Mouse (Mus musculus) intestine, embryonic 15.5 days (tissue): ENCODE results near the gene Zfp467. TPM values are rescaled to one million over a fixed set of nuclear protein-coding genes. Genes with fewer than 3 reads are reported as not detected.

ENCODE experiments used
- ATAC-seq: fragments of 200-750 bp; cut with Nextera tagmentation; 2 replicates; pipeline ENCODE4 v1.8.0; 2017; ENCODE audit warnings: moderate TSS enrichment, moderate library complexity
- H3K27ac ChIP-seq: fragments of 300-500 bp; sonication (generic); 2 replicates; pipeline ENCODE4 v1.5.1; 2015; ENCODE audit warnings: mild to moderate bottlenecking, inconsistent platforms
- H3K27me3 ChIP-seq: fragments of 300-500 bp; sonication (generic); replicated peaks from 2 replicates; pipeline ENCODE4 v1.6.1; 2015; ENCODE audit warnings: inconsistent platforms
- H3K36me3 ChIP-seq: fragments of 300-500 bp; sonication (generic); 2 replicates; pipeline ENCODE4 v1.6.1; 2015; ENCODE audit warnings: inconsistent platforms
- H3K4me1 ChIP-seq: fragments of 300-500 bp; sonication (generic); replicated peaks from 2 replicates; pipeline ENCODE4 v1.6.1; 2015; ENCODE audit warnings: inconsistent platforms
- H3K4me2 ChIP-seq: fragments of 300-500 bp; sonication (generic); replicated peaks from 2 replicates; pipeline ENCODE4 v1.6.1; 2015; ENCODE audit warnings: mild to moderate bottlenecking, inconsistent platforms
- H3K4me3 ChIP-seq: fragments of 300-500 bp; sonication (generic); replicated peaks from 2 replicates; pipeline ENCODE4 v1.5.1; 2015; ENCODE audit warnings: inconsistent platforms
- H3K9ac ChIP-seq: fragments of 300-500 bp; sonication (generic); 2 replicates; pipeline ENCODE4 v1.6.1; 2015; ENCODE audit warnings: inconsistent platforms
- H3K9me3 ChIP-seq: fragments of 300-500 bp; sonication (generic); 2 replicates; pipeline ENCODE4 v1.6.1; 2016; ENCODE audit warnings: inconsistent platforms
- WGBS: fragments of 180-500 bp; shearing (Covaris S2); methylation state at CpG from one replicate; pipeline ENCODE4 v1.1.7; 2015; 5-methylcytosine and 5-hydroxymethylcytosine counted together
- polyA plus RNA-seq: library from polyadenylated mRNA; unstranded; fragments of >200 nt; fragmentation: Nextera tagmentation; extraction: Ambion mirVana; gene quantifications from 2 replicates; pipeline ENCODE4 v1.2.1, GENCODE M21; 2015

Zfp467 gene
- polyA plus RNA-seq, 1 experiment from 2014 or later: 18.4 TPM

- Histone ChIP-seq H3K4me1 (0 out of 2 replicates have a peak, but pooled peaks cover 7% of the 10 kb centered on the region), H3K27ac (no peak overlapping the region), H3K27me3 (no peaks in the 10 kb centered on the region), H3K4me3 (no peak overlapping the region), H3K36me3 (peaks cover 18% of the 10 kb centered on the region), H3K9me3 (no peaks in the 10 kb centered on the region), H3K4me2 (no peak overlapping the region), H3K9ac (no peak overlapping the region)
- WGBS: 92% methylated on average over 7 of the region's 7 CpGs
- ATAC-seq: no peak
These were observed 30.0 kb downstream of the Zfp467 start for GRCm38 (mm10) chr6:48415636-48416035.

GRCm38 (mm10) chr6:48414886-48415285 is 30.7 kb downstream of the Zfp467 start:
- 87% methylated on average over 1 of the region's 1 CpGs for WGBS
- Histone ChIP-seq H3K27me3 (no peaks in the 10 kb centered on the region), H3K9ac (no peak overlapping the region), H3K4me2 (no peak overlapping the region), H3K9me3 (no peaks in the 10 kb centered on the region), H3K4me3 (no peak overlapping the region), H3K4me1 (0 out of 2 replicates have a peak, but pooled peaks cover 7% of the 10 kb centered on the region), H3K36me3 (peaks cover 23% of the 10 kb centered on the region), H3K27ac (no peak overlapping the region)
- no peak for ATAC-seq

- Histone ChIP-seq H3K36me3 (peaks cover 38% of the 10 kb centered on the region), H3K4me3 (no peak overlapping the region), H3K4me2 (no peak overlapping the region), H3K4me1 (0 out of 2 replicates have a peak, but pooled peaks cover 7% of the 10 kb centered on the region), H3K27me3 (no peaks in the 10 kb centered on the region), H3K27ac (no peak overlapping the region), H3K9me3 (no peaks in the 10 kb centered on the region), H3K9ac (no peak overlapping the region)
- ATAC-seq: no peak
- 80% methylated on average over 10 of the region's 10 CpGs for WGBS
These were observed 32.5 kb downstream of the Zfp467 start for GRCm38 (mm10) chr6:48413081-48413480.

GRCm38 (mm10) chr6:48412662-48413061 is 33.0 kb downstream of the Zfp467 start:
- Histone ChIP-seq H3K27ac (peak overlapping the region; percentile 84; the same call in 1 of the 2 replicates), H3K36me3 (peaks cover 40% of the 10 kb centered on the region), H3K4me3 (no peak overlapping the region), H3K9ac (no peak overlapping the region), H3K4me1 (0 out of 2 replicates have a peak, but pooled peaks cover 7% of the 10 kb centered on the region), H3K9me3 (no peaks in the 10 kb centered on the region), H3K27me3 (no peaks in the 10 kb centered on the region), H3K4me2 (no peak overlapping the region)
- WGBS: 63% methylated on average over 3 of the region's 3 CpGs
- ATAC-seq: no peak

GRCm38 (mm10) chr6:48412147-48412546 is 33.5 kb downstream of the Zfp467 start:
- WGBS: 90% methylated on average over 4 of the region's 4 CpGs
- H3K27me3 ChIP-seq: no peaks in the 10 kb centered on the region
- no peaks in the 10 kb centered on the region for H3K9me3 ChIP-seq
- peak overlapping the region; percentile 84 for H3K27ac ChIP-seq
- H3K4me1 ChIP-seq: 0 out of 2 replicates have a peak, but pooled peaks cover 7% of the 10 kb centered on the region
- H3K36me3 ChIP-seq: peaks cover 43% of the 10 kb centered on the region
- ATAC-seq: peak; percentile 5; the same call in 1 of the 2 replicates
- H3K4me2 ChIP-seq: 0 out of 2 replicates have a peak overlapping the region, but pooled peaks have one; percentile 3
- H3K4me3 ChIP-seq: no peak overlapping the region
- H3K9ac ChIP-seq: no peak overlapping the region

- Histone ChIP-seq H3K4me3 (no peak overlapping the region), H3K9me3 (no peaks in the 10 kb centered on the region), H3K9ac (no peak overlapping the region), H3K36me3 (peaks cover 48% of the 10 kb centered on the region), H3K4me2 (0 out of 2 replicates have a peak overlapping the region, but pooled peaks have one; percentile 3), H3K4me1 (0 out of 2 replicates have a peak, but pooled peaks cover 7% of the 10 kb centered on the region), H3K27ac (peak overlapping the region; percentile 84), H3K27me3 (no peaks in the 10 kb centered on the region)
- WGBS: 75% methylated on average over 6 of the region's 6 CpGs
- peak; percentile 91 for ATAC-seq
These were observed 34.2 kb downstream of the Zfp467 start for GRCm38 (mm10) chr6:48411193-48412092.

GRCm38 (mm10) chr6:48410551-48410950 is 35.1 kb downstream of the Zfp467 start:
- 75% methylated on average over 3 of the region's 3 CpGs for WGBS
- no peak overlapping the region for H3K4me2 ChIP-seq
- H3K27ac ChIP-seq: peak overlapping the region; percentile 59; the same call in 1 of the 2 replicates
- peaks cover 44% of the 10 kb centered on the region for H3K36me3 ChIP-seq
- H3K27me3 ChIP-seq: no peaks in the 10 kb centered on the region
- H3K9ac ChIP-seq: no peak overlapping the region
- no peaks in the 10 kb centered on the region for H3K9me3 ChIP-seq
- no peak overlapping the region for H3K4me3 ChIP-seq
- H3K4me1 ChIP-seq: 0 out of 2 replicates have a peak, but pooled peaks cover 7% of the 10 kb centered on the region
- no peak for ATAC-seq

- no peak overlapping the region for H3K4me3 ChIP-seq
- no peaks in the 10 kb centered on the region for H3K9me3 ChIP-seq
- no peak overlapping the region for H3K9ac ChIP-seq
- WGBS: 89% methylated on average over 4 of the region's 4 CpGs
- H3K27me3 ChIP-seq: no peaks in the 10 kb centered on the region
- no peak for ATAC-seq
- peaks cover 47% of the 10 kb centered on the region for H3K36me3 ChIP-seq
- H3K4me2 ChIP-seq: no peak overlapping the region
- H3K27ac ChIP-seq: no peak overlapping the region
- H3K4me1 ChIP-seq: 0 out of 2 replicates have a peak, but pooled peaks cover 7% of the 10 kb centered on the region
These were observed 35.8 kb downstream of the Zfp467 start for GRCm38 (mm10) chr6:48409726-48410343.

GRCm38 (mm10) chr6:48404071-48404470 is 41.6 kb downstream of the Zfp467 start:
- ATAC-seq: no peak
- 94% methylated on average over 5 of the region's 5 CpGs for WGBS
- Histone ChIP-seq H3K36me3 (peaks cover 25% of the 10 kb centered on the region; the same call in 1 of the 2 replicates), H3K4me1 (no peaks in the 10 kb centered on the region), H3K4me2 (no peak overlapping the region), H3K9me3 (no peaks in the 10 kb centered on the region), H3K9ac (no peak overlapping the region), H3K27me3 (no peaks in the 10 kb centered on the region), H3K4me3 (no peak overlapping the region), H3K27ac (no peak overlapping the region)

GRCm38 (mm10) chr6:48399906-48400305 is 45.7 kb downstream of the Zfp467 start:
- no peak for ATAC-seq
- H3K4me2 ChIP-seq: no peak overlapping the region
- no peak overlapping the region for H3K4me3 ChIP-seq
- 0 out of 2 replicates have a peak, but pooled peaks cover 20% of the 10 kb centered on the region for H3K4me1 ChIP-seq
- peaks cover under 1% of the 10 kb centered on the region; the same call in 1 of the 2 replicates for H3K36me3 ChIP-seq
- no peak overlapping the region for H3K27ac ChIP-seq
- H3K27me3 ChIP-seq: no peaks in the 10 kb centered on the region
- WGBS: 93% methylated on average over 5 of the region's 5 CpGs
- H3K9me3 ChIP-seq: no peaks in the 10 kb centered on the region
- no peak overlapping the region for H3K9ac ChIP-seq

GRCm38 (mm10) chr6:48397336-48397735 is 48.3 kb downstream of the Zfp467 start:
- 0 out of 2 replicates have a peak, but pooled peaks cover 20% of the 10 kb centered on the region for H3K4me1 ChIP-seq
- no peak overlapping the region for H3K4me2 ChIP-seq
- ATAC-seq: no peak
- 67% methylated on average over 4 of the region's 4 CpGs for WGBS
- no peaks in the 10 kb centered on the region for H3K36me3 ChIP-seq
- no peak overlapping the region for H3K27ac ChIP-seq
- no peak overlapping the region for H3K4me3 ChIP-seq
- H3K9me3 ChIP-seq: no peaks in the 10 kb centered on the region
- H3K9ac ChIP-seq: no peak overlapping the region
- no peaks in the 10 kb centered on the region for H3K27me3 ChIP-seq

GRCm38 (mm10) chr6:48396686-48397085 is 48.9 kb downstream of the Zfp467 start:
- Histone ChIP-seq H3K27me3 (no peaks in the 10 kb centered on the region), H3K27ac (no peak overlapping the region), H3K36me3 (no peaks in the 10 kb centered on the region), H3K4me3 (peak overlapping the region; percentile 79), H3K9ac (peak overlapping the region; percentile 83), H3K9me3 (no peaks in the 10 kb centered on the region), H3K4me2 (peak overlapping the region; percentile 86), H3K4me1 (0 out of 2 replicates have a peak, but pooled peaks cover 20% of the 10 kb centered on the region)
- no peak for ATAC-seq
- WGBS: 91% methylated on average over 1 of the region's 1 CpGs
